Mouse (Mus musculus) heart, postnatal 4 days (tissue): ENCODE measurements around the gene Neurod2. TPM values are rescaled to one million over a fixed set of nuclear protein-coding genes. Genes with fewer than 3 reads are reported as not detected.

Source experiments
- DNase-seq: peaks from one replicate; pipeline ENCODE4 v3.0.0; 2021
- total RNA-seq, 2 experiments: library from RNA; stranded (reverse); gene quantifications; 2 replicates each; pipeline ENCODE4 v1.2.3; 2021

Neurod2 gene
- total RNA-seq, 2 experiments from 2014 or later: not detected

GRCm38 (mm10) chr11:98353651-98354211 lies 24.3 kb upstream of the Neurod2 start:
- no peak for DNase-seq

GRCm38 (mm10) chr11:98352272-98352990 lies 23.0 kb upstream of the Neurod2 start:
- DNase-seq: no peak

- DNase-seq: no peak
Observed at GRCm38 (mm10) chr11:98349308-98349707, 19.9 kb upstream of the Neurod2 start.

- DNase-seq: peak; percentile 75
Observed at GRCm38 (mm10) chr11:98348083-98348961, 18.9 kb upstream of the Neurod2 start, which contains the start of gene Ppp1r1b. Ppp1r1b (plus strand) TSS chr11:98348404.

GRCm38 (mm10) chr11:98347385-98348082 lies 18.1 kb upstream of the Neurod2 start:
- no peak for DNase-seq

GRCm38 (mm10) chr11:98346168-98346567 lies 16.7 kb upstream of the Neurod2 start:
- no peak for DNase-seq

GRCm38 (mm10) chr11:98345253-98345652 lies 15.8 kb upstream of the Neurod2 start:
- peak; percentile 89 for DNase-seq

GRCm38 (mm10) chr11:98342000-98342945 lies 12.8 kb upstream of the Neurod2 start:
- peak; percentile 98 for DNase-seq

- no peak for DNase-seq
Observed at GRCm38 (mm10) chr11:98341174-98341573, 11.7 kb upstream of the Neurod2 start.

GRCm38 (mm10) chr11:98340597-98340996 lies 11.1 kb upstream of the Neurod2 start:
- no peak for DNase-seq

GRCm38 (mm10) chr11:98339679-98340287 lies 10.3 kb upstream of the Neurod2 start:
- no peak for DNase-seq

GRCm38 (mm10) chr11:98339071-98339501 lies 9.6 kb upstream of the Neurod2 start:
- DNase-seq: no peak

- peak; percentile 62 for DNase-seq
Observed at GRCm38 (mm10) chr11:98338507-98338961, 9.1 kb upstream of the Neurod2 start.

GRCm38 (mm10) chr11:98336245-98337107 lies 7.0 kb upstream of the Neurod2 start:
- DNase-seq: no peak

- DNase-seq: no peak
Observed at GRCm38 (mm10) chr11:98335250-98335649, 5.8 kb upstream of the Neurod2 start.

- DNase-seq: no peak
Observed at GRCm38 (mm10) chr11:98333981-98334741, 4.7 kb upstream of the Neurod2 start.

GRCm38 (mm10) chr11:98333263-98333696 lies 3.8 kb upstream of the Neurod2 start:
- no peak for DNase-seq

- no peak for DNase-seq
Observed at GRCm38 (mm10) chr11:98332841-98333240, 3.4 kb upstream of the Neurod2 start.

GRCm38 (mm10) chr11:98332186-98332585 lies 2.7 kb upstream of the Neurod2 start:
- no peak for DNase-seq
